Mouse (Mus musculus) brain, embryonic 14.5 days (tissue): ENCODE measurements around the gene Exog.

Source experiments
- CTCF ChIP-seq: fragments of 200-500 bp; IDR thresholded peaks from 2 replicates; pipeline ENCODE4 v1.5.1; 2012; ENCODE audit warnings: inconsistent platforms, mild to moderate bottlenecking, moderate library complexity, borderline replicate concordance; ENCODE audit not compliant: insufficient read depth, insufficient read length; ENCODE audit errors: extremely low read depth
- POLR2A ChIP-seq: fragments of 200-500 bp; IDR thresholded peaks from 2 replicates; pipeline ENCODE4 v1.6.1; 2012; ENCODE audit warnings: mild to moderate bottlenecking, inconsistent platforms, borderline replicate concordance; ENCODE audit not compliant: poor library complexity, insufficient read depth, insufficient read length, severe bottlenecking; ENCODE audit errors: extremely low read depth

DNA sequence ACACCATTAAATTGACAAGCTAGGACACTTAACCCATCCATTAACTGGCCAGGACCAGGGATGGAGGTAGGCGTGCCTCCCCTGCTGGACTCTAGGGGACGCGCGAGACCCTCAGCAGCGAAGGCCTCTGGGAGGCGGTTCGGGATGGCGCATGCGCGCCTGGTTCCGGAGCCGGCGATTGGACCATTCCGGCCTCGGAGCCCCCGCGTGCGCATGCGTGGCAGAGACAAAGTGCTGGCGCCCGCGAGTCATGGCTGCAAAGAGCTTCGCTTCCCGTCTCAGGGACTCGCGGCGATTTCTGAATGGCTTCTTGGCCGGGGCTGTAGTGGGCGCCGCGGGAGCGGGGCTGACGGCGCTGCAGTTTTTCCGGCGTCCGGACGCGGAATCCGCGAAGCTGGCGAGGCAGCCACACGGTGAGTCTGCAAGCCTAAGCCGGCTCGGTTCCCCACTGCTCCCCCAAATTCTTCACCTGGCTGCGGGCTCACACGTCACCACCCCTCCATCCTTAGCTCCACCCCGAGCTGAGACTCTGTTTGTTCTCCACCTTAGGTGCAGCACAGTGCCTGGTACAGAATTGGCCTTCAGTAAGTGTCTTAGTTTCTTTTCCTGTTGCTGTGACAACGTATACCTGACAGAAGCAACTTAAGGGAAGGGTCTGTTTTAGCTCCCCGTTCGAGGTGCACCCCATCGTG lies at the start of gene Exog:
- peak; percentile 90 for TF ChIP-seq CTCF
- peak; percentile 61; the same call in 1 of the 2 replicates for TF ChIP-seq POLR2A
